Mouse (Mus musculus): ENCODE data around the gene Nub1. TPM values are rescaled to one million over a fixed set of nuclear protein-coding genes. Genes with fewer than 3 reads are reported as not detected.
A peak's percentile ranks its signal among the peaks of the same experiment; 100 is the strongest.
"Not testable (repeated sequence)": the region's sequence is repeated elsewhere in the genome, so short reads cannot be mapped to it uniquely, and the experiment has no call there.

Gene Nub1
- total and polyA plus RNA-seq, 2 experiments from 2014 or later = 61.0 to 88.6 TPM

DNA sequence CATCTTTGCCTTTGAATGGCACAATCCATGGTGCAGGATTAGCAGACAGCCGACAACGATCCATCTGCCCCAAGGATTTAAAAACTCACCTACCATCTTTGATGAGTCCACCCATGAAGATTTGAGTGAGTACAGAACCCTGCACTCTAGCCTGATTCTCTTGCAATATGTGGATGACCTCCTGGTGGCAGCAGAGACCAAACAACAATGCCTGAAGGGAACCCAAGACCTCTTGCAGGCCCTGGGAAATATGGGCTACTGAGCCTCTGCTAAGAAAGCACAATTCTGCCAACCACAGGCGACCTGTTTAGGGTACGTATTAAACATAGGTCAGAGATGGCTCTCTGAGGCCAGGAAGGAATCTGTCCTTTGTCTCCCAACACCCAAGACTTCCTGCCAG lies 11.1 kb upstream of the Nub1 start:
- Histone ChIP-seq H3K4me3 (ENCODE audit: low read depth, low read length) (no peak overlapping the region), H3K27me3 (ENCODE audit: insufficient read depth, low read length) (no peaks in the 10 kb centered on the region; the same call in 1 of the 2 replicates), H3K4me1 (ENCODE audit: insufficient read depth) (no peaks in the 10 kb centered on the region), H3K27ac (ENCODE audit: low read depth, low read length) (no peak overlapping the region), H3K4me2 (ENCODE audit: low read depth) (no peak overlapping the region), H3K9me3 (ENCODE audit: low read length) (no peaks in the 10 kb centered on the region), H3K9ac (no peak overlapping the region), H3K36me3 (ENCODE audit: insufficient read depth) (no peaks in the 10 kb centered on the region)
- WGBS = 20% methylated on average over 4 of the region's 4 CpGs
- peak; percentile 89 for ATAC-seq
- peak; percentile 90 for TF ChIP-seq CTCF (IDR thresholded peaks at IDR 0.05; ENCODE audit: low read depth)
- DNase-seq = peak; percentile 84

DNA sequence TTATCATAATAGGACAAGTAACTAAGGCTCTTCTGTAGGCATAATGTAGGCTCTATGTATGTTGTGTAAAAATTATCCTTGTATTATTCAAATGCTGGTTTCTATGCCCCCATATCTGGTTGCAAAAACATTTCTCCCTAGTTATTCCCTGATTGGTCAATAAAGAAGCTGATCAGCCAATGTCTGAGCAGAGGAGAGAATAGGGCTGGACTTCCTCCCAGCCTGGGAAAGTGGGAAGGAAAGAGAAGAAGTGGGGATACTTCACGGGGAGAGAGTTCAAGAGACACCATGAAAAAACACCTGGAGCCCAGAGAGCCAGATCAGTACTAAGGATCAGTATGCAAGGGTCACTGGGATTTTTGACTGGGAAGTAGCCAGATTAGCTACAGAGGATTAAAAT lies 3.9 kb upstream of the Nub1 start:
- 58% methylated on average over 1 of the region's 1 CpGs for WGBS
- no peaks in the 10 kb centered on the region for H3K27me3 ChIP-seq (ENCODE audit: insufficient read depth, low read length)
- no peak for DNase-seq
- H3K4me1 ChIP-seq (ENCODE audit: insufficient read depth) = peaks cover 4% of the 10 kb centered on the region; the same call in 1 of the 2 replicates
- no peaks in the 10 kb centered on the region for H3K9me3 ChIP-seq (ENCODE audit: low read length)
- H3K4me2 ChIP-seq (ENCODE audit: low read depth) = no peak overlapping the region
- no peak for ATAC-seq
- H3K36me3 ChIP-seq (ENCODE audit: insufficient read depth) = no peaks in the 10 kb centered on the region
- no peak overlapping the region for H3K4me3 ChIP-seq (ENCODE audit: low read depth, low read length)
- no peak overlapping the region for H3K27ac ChIP-seq (ENCODE audit: low read depth, low read length)
- no peak for TF ChIP-seq CTCF (IDR thresholded peaks at IDR 0.05; ENCODE audit: low read depth)
- H3K9ac ChIP-seq = no peak overlapping the region

DNA sequence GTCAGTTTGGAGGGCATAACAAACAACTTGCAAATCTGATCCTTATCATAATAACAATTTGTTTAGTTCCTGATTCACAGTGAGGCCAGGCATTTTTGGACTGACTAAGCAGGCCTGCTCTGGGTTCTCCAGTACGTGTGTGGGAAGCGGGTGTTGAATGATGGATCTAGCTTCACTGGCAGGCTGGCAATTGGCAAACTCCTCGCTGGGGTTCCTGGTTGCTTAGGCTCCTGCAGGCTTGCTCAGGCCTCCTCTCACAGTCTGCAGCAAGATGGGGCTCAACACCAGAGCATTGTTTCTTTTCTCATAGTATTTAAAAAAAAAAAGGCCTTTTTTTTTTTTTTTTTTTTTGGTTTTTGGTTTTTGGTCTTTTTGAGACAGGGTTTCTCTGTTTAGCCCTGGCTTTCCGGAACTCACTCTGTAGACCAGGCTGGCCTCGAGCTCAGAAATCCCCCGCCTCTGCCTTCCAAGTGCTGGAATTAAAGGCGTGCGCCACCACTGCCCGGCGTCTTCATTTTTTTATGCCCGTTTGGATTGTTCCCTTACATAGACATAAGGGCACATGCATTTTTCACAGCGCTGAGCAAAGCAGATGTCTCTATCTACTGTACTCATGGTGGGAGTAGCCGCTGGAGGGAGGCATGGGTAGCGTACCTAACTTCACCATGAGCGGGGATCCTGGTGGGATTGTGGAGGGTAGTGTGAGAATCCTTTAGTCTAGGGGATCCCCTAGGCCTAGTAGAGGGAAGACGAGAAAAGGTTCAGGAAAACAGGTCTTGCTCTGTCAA lies 560 bp upstream of the Nub1 start:
- peaks cover 8% of the 10 kb centered on the region; the same call in 1 of the 2 replicates for H3K4me1 ChIP-seq (ENCODE audit: insufficient read depth)
- H3K36me3 ChIP-seq (ENCODE audit: insufficient read depth) = peaks cover 7% of the 10 kb centered on the region
- peak overlapping the region; percentile 66 for H3K4me2 ChIP-seq (ENCODE audit: low read depth)
- TF ChIP-seq CTCF (IDR thresholded peaks at IDR 0.05; ENCODE audit: low read depth) = no peak
- H3K9me3 ChIP-seq (ENCODE audit: low read length) = no peaks in the 10 kb centered on the region
- no peaks in the 10 kb centered on the region for H3K27me3 ChIP-seq (ENCODE audit: insufficient read depth, low read length)
- DNase-seq = peak; percentile 67
- peak overlapping the region; percentile 98 for H3K27ac ChIP-seq (ENCODE audit: low read depth, low read length)
- WGBS = 16% methylated on average over 16 of the region's 16 CpGs
- ATAC-seq = peak; percentile 36
- H3K4me3 ChIP-seq (ENCODE audit: low read depth, low read length) = peak overlapping the region; percentile 89
- H3K9ac ChIP-seq = peak overlapping the region; percentile 91

DNA sequence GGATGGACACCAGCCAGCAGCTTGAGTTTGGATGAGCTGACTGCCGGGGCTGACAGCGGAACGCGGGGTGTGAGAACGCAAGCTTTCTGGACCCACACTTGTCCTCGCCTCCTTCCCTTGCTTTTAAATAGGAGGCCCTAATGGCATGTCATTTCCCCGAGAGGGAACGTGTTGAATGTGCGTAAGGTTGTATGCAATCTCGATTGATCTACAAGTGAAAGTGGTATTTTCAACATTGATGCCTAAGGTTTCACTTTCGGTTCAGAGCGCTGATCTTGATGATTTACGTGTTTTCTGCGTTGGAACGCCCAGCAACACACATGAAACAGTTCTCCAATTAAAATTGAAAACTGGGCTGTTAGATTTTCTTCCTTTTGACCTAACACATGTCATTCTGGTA lies 844 bp downstream of the Nub1 start:
- peak; percentile 69 for DNase-seq
- Histone ChIP-seq H3K4me3 (ENCODE audit: low read depth, low read length) (peak overlapping the region; percentile 89), H3K9ac (peak overlapping the region; percentile 91), H3K27me3 (ENCODE audit: insufficient read depth, low read length) (no peaks in the 10 kb centered on the region), H3K4me1 (ENCODE audit: insufficient read depth) (peaks cover 8% of the 10 kb centered on the region; the same call in 1 of the 2 replicates), H3K27ac (ENCODE audit: low read depth, low read length) (peak overlapping the region; percentile 98), H3K9me3 (ENCODE audit: low read length) (no peaks in the 10 kb centered on the region), H3K36me3 (ENCODE audit: insufficient read depth) (peaks cover 21% of the 10 kb centered on the region), H3K4me2 (ENCODE audit: low read depth) (peak overlapping the region; percentile 66)
- TF ChIP-seq CTCF (IDR thresholded peaks at IDR 0.05; ENCODE audit: low read depth) = no peak
- 0 out of 2 replicates have a peak, but pooled peaks have one; percentile 0 for ATAC-seq
- WGBS = 1% methylated on average over 15 of the region's 15 CpGs

DNA sequence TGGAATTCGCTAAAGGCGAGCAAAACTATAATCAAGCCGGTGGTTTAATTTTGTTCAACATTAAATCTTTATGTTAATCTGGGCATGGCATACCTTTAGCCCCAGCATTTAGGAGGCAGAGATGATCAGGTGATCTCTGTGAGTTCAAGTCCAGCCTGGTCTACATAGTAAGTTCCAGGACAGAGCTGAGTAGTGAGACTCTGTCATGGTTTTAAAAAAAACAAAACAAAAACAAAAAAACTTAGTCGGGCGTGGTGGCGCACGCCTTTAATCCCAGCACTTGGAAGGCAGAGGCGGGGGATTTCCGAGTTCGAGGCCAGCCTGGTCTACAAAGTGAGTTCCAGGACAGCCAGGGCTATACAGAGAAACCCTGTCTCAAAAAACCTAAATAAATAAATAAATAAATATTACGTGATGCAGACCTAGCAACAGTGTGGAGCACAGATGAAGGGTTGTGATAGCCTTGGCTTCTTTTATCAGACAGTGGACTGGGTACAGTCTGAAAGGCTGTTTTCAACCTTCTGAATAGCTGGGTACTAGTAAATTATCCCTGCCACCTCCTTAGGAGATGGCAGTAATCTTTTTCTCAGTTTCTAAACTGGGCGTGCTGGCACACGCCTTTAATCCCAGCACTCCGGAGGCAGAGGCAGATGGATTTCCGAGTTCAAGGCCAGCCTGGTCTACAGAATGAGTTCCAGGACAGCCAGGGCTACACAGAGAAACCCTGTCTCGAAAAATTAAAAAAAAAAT lies 1.5 kb downstream of the Nub1 start:
- not testable (repeated sequence) for H3K27ac ChIP-seq (ENCODE audit: low read depth, low read length); DNase-seq; H3K9me3 ChIP-seq (ENCODE audit: low read length); ATAC-seq; H3K27me3 ChIP-seq (ENCODE audit: insufficient read depth, low read length); H3K4me1 ChIP-seq (ENCODE audit: insufficient read depth)
- Histone ChIP-seq H3K9ac (peak overlapping the region; percentile 14; the same call in 1 of the 2 replicates), H3K4me3 (ENCODE audit: low read depth, low read length) (peak overlapping the region; percentile 89), H3K4me2 (ENCODE audit: low read depth) (peak overlapping the region; percentile 66), H3K36me3 (ENCODE audit: insufficient read depth) (peaks cover 28% of the 10 kb centered on the region)
- WGBS = 79% methylated on average over 16 of the region's 16 CpGs

DNA sequence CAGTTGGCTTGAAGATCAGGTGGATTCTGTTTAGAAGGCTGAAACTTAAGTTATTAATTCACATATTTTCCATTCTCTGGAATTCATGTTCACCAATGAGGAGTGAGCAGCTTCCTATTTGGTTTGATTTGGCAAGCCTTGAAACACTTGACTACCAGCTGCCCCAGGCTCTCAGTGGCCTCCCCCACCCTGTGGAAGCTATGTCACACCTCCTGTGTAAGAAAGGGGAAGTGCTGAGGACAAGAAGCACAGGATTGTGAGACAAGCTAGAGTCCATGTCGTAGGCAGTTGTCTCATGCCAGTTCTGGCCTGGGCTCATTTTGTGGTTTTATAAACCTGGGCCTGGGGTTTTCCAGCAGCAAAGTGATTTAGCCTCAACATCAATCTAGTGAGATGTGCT lies 2.4 kb downstream of the Nub1 start:
- WGBS = 87% methylated on average over 1 of the region's 1 CpGs
- H3K4me2 ChIP-seq (ENCODE audit: low read depth) = no peak overlapping the region
- no peak for DNase-seq

DNA sequence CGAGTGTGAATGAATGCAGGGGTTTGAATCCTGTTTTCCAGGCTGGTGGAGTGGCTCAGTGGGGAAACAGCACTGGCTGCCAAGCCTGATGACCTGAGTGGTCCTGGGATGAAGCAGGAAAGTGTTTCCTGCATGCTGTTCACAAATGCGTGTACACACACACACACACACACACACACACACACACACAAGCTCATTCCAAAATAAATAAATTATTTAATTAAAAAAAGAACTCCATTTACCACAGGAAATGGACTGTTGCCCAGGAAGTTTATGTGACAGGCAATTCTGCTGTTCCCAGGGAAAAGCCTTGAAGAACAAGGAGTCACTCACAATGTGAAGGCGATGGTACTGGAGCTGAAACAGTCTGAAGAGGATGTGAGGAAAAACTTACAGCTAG lies 11.4 kb downstream of the Nub1 start:
- Histone ChIP-seq H3K4me2 (ENCODE audit: low read depth) (no peak overlapping the region), H3K4me1 (ENCODE audit: insufficient read depth) (no peaks in the 10 kb centered on the region), H3K9ac (no peak overlapping the region), H3K4me3 (ENCODE audit: low read depth, low read length) (no peak overlapping the region), H3K36me3 (ENCODE audit: insufficient read depth) (peaks cover 88% of the 10 kb centered on the region), H3K27me3 (ENCODE audit: insufficient read depth, low read length) (no peaks in the 10 kb centered on the region), H3K9me3 (ENCODE audit: low read length) (no peaks in the 10 kb centered on the region), H3K27ac (ENCODE audit: low read depth, low read length) (no peak overlapping the region)
- no peak for ATAC-seq
- 62% methylated on average over 3 of the region's 3 CpGs for WGBS
- TF ChIP-seq CTCF (IDR thresholded peaks at IDR 0.05; ENCODE audit: low read depth) = no peak
- no peak for DNase-seq

More for the DNA sequence above, 2.4 kb downstream of the Nub1 start:
- Histone ChIP-seq H3K9ac (no peak overlapping the region), H3K27ac (ENCODE audit: low read depth, low read length) (no peak overlapping the region), H3K36me3 (ENCODE audit: insufficient read depth) (peaks cover 30% of the 10 kb centered on the region), H3K9me3 (ENCODE audit: low read length) (no peaks in the 10 kb centered on the region), H3K4me3 (ENCODE audit: low read depth, low read length) (no peak overlapping the region), H3K27me3 (ENCODE audit: insufficient read depth, low read length) (no peaks in the 10 kb centered on the region), H3K4me1 (ENCODE audit: insufficient read depth) (peaks cover 8% of the 10 kb centered on the region; the same call in 1 of the 2 replicates)
- no peak for ATAC-seq
- TF ChIP-seq CTCF (IDR thresholded peaks at IDR 0.05; ENCODE audit: low read depth) = no peak
